ENCODE assay signal across 7 mouse cellular contexts in the genomic region with DNA sequence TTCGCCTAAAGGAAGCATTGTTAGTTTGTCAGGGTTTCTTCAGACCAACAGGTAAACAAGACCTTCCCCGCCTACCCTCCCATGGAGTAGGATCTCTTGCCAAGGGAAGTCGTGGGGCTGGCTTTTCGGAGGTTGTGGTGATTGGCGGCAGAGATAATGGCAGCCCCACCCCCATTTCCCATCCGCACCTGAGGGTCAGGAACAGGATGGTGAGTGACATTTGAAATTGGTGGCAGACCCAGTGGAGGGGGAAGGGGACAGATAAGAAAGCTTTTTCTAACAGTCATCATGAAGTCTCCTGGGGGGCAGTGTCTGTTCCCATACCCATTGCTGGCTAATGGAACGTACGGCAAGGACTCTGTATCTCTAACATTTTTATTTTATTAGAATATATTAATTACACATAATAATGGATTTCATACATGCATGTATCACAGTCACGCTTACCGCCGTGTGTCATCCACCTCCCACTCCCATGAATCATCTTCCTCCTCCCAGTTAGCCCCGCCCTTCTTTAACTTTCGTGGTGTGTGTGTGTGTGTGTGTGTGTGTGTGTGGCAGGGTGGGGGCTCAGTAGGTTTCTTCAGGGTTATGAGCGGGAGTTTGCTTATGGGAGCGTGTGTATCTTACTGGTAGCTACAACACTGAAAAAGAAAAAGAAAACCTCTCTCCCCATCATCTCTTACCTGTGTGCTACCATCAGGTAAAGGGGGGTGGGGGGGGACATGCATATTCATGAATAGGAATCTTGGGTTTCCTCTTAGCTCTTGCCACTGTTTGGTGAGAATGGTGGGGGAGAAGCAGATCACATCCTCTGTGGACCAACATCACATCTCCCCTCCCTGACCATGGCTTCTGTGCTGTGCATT. TPM values are rescaled to one million over a fixed set of nuclear protein-coding genes. Genes with fewer than 3 reads are reported as not detected.
A peak's percentile ranks its signal among the peaks of the same experiment; 100 is the strongest.
DNase-seq lines count a peak whose midpoint lies in the region; ATAC-seq and TF ChIP-seq lines count a peak whose summit lies in the region.

No protein-coding gene starts in this region.

- H3K4me3 ChIP-seq in lung, postnatal 0 days (ENCODE audit: low read depth, low read length): peak overlapping the region; percentile 39
- H3K4me3 ChIP-seq in bone marrow, adult 2 months (replicated peaks; ENCODE audit: control insufficient read depth, low read depth, low read length): peak overlapping the region; percentile 62
- peak overlapping the region; percentile 44 for H3K4me3 ChIP-seq in forebrain, postnatal 0 days (ENCODE audit: low read depth, low read length)
- peak overlapping the region; percentile 49 to 54 for H3K4me3 ChIP-seq in liver, embryonic 14.5 days (ENCODE audit: insufficient read depth in 1 of 2, low read depth in 2 of 2, low read length in 2 of 2)
- peak overlapping the region; percentile 37 for H3K4me3 ChIP-seq in stomach, postnatal 0 days (ENCODE audit: low read depth, low read length)

- no peaks in the 10 kb centered on the region for H3K36me3 ChIP-seq in lung, postnatal 0 days (ENCODE audit: insufficient read depth, low read length)
- no peaks in the 10 kb centered on the region for H3K36me3 ChIP-seq in forebrain, postnatal 0 days (ENCODE audit: insufficient read depth)
- no peaks in the 10 kb centered on the region for H3K36me3 ChIP-seq in liver, embryonic 14.5 days (replicated peaks; ENCODE audit: control insufficient read depth, insufficient read depth, low read depth)
- no peaks in the 10 kb centered on the region for H3K36me3 ChIP-seq in stomach, postnatal 0 days (ENCODE audit: control insufficient read depth, insufficient read depth, low read length)

- no peaks in the 10 kb centered on the region; the same call in 1 of the 2 replicates for H3K4me1 ChIP-seq in lung, postnatal 0 days (ENCODE audit: insufficient read depth, low read depth, low read length)
- H3K4me1 ChIP-seq in bone marrow, adult 2 months (ENCODE audit: control insufficient read depth, insufficient read depth, low read length): peaks cover 3% of the 10 kb centered on the region
- H3K4me1 ChIP-seq in forebrain, postnatal 0 days (ENCODE audit: insufficient read depth): no peaks in the 10 kb centered on the region
- H3K4me1 ChIP-seq in liver, embryonic 14.5 days (replicated peaks; ENCODE audit: control insufficient read depth in 2 of 2, insufficient read depth in 2 of 2, low read length in 1 of 2): peaks cover 10 to 14% of the 10 kb centered on the region in 2 experiments
- H3K4me1 ChIP-seq in stomach, postnatal 0 days (replicated peaks; ENCODE audit: control insufficient read depth, insufficient read depth): no peaks in the 10 kb centered on the region

- no peak overlapping the region for H3K27ac ChIP-seq in lung, postnatal 0 days (ENCODE audit: low read length)
- peak overlapping the region; percentile 19; the same call in 1 of the 2 replicates for H3K27ac ChIP-seq in bone marrow, adult 2 months (ENCODE audit: control insufficient read depth, insufficient read depth, low read depth, low read length, poor library complexity)
- peak overlapping the region; percentile 70 for H3K27ac ChIP-seq in forebrain, postnatal 0 days (ENCODE audit: low read depth, low read length)
- H3K27ac ChIP-seq in liver, embryonic 14.5 days: no peak overlapping the region
- no peak overlapping the region for H3K27ac ChIP-seq in stomach, postnatal 0 days (replicated peaks)

- TF ChIP-seq EP300 in lung, postnatal 0 days (IDR thresholded peaks at IDR 0.05): no peak
- no peak for TF ChIP-seq EP300 in liver, embryonic 14.5 days (IDR thresholded peaks at IDR 0.05; ENCODE audit: low read depth)
- TF ChIP-seq EP300 in stomach, postnatal 0 days (optimal IDR thresholded peaks at IDR 0.05): no peak

- no peaks in the 10 kb centered on the region for H3K27me3 ChIP-seq in lung, postnatal 0 days (replicated peaks; ENCODE audit: insufficient read depth, low read length)
- no peaks in the 10 kb centered on the region for H3K27me3 ChIP-seq in forebrain, postnatal 0 days (ENCODE audit: insufficient read depth, low read length)
- no peaks in the 10 kb centered on the region for H3K27me3 ChIP-seq in liver, embryonic 14.5 days (ENCODE audit: control insufficient read depth, insufficient read depth, low read length)
- no peaks in the 10 kb centered on the region for H3K27me3 ChIP-seq in stomach, postnatal 0 days (ENCODE audit: control insufficient read depth, insufficient read depth, low read length)

- peak; percentile 8 for DNase-seq in lung, postnatal 0 days (ENCODE audit: low spot score)
- no peak for DNase-seq in lung, postnatal 10 days
- peak; percentile 56 for DNase-seq in forebrain, postnatal 0 days
- DNase-seq in liver, embryonic 14.5 days (ENCODE audit: low read depth in 3 of 3, low spot score in 3 of 3): no peak
- no peak for DNase-seq in stomach, postnatal 0 days (ENCODE audit: low spot score)
- DNase-seq in urinary bladder, adult 2 months (ENCODE audit: low spot score): no peak

- no peaks in the 10 kb centered on the region for H3K9me3 ChIP-seq in lung, postnatal 0 days (ENCODE audit: low read length)
- H3K9me3 ChIP-seq in forebrain, postnatal 0 days (ENCODE audit: low read length): no peaks in the 10 kb centered on the region
- H3K9me3 ChIP-seq in liver, embryonic 14.5 days (ENCODE audit: control insufficient read depth, low read length): no peaks in the 10 kb centered on the region
- H3K9me3 ChIP-seq in stomach, postnatal 0 days (ENCODE audit: control insufficient read depth, low read length): no peaks in the 10 kb centered on the region

- TF ChIP-seq CTCF in lung, postnatal 0 days (IDR thresholded peaks at IDR 0.05): no peak
- no peak for TF ChIP-seq CTCF in bone marrow, adult 2 months (IDR thresholded peaks at IDR 0.05; ENCODE audit: control insufficient read depth, insufficient read depth, low read length)
- TF ChIP-seq CTCF in forebrain, postnatal 0 days (IDR thresholded peaks at IDR 0.05; ENCODE audit: low read depth): no peak
- no peak for TF ChIP-seq CTCF in liver, embryonic 14.5 days (IDR thresholded peaks at IDR 0.05; ENCODE audit: low read depth)
- no peak for TF ChIP-seq CTCF in stomach, postnatal 0 days (IDR thresholded peaks at IDR 0.05; ENCODE audit: low read depth)

- no peak overlapping the region for H3K9ac ChIP-seq in lung, postnatal 0 days (replicated peaks; ENCODE audit: low read depth)
- H3K9ac ChIP-seq in forebrain, postnatal 0 days: peak overlapping the region; percentile 55
- H3K9ac ChIP-seq in liver, embryonic 14.5 days (replicated peaks): peak overlapping the region; percentile 48
- peak overlapping the region; percentile 27; the same call in 1 of the 2 replicates for H3K9ac ChIP-seq in stomach, postnatal 0 days (ENCODE audit: low read length)

- 10% methylated on average over 15 of the region's 15 CpGs for WGBS in lung, postnatal 0 days
- 13% methylated on average over 15 of the region's 15 CpGs for WGBS in bone marrow, adult 2 months
- WGBS in forebrain, postnatal 0 days: 15% methylated on average over 15 of the region's 15 CpGs
- WGBS in liver, embryonic 14.5 days (ENCODE audit: insufficient replicate concordance): 9% methylated on average over 15 of the region's 15 CpGs
- WGBS in stomach, postnatal 0 days: 15% methylated on average over 15 of the region's 15 CpGs

- TF ChIP-seq POLR2A in bone marrow, adult 2 months (IDR thresholded peaks at IDR 0.05; ENCODE audit: borderline replicate concordance, control insufficient read depth, low read depth, low read length): no peak

- ATAC-seq in lung, postnatal 0 days: 0 out of 2 replicates have a peak, but pooled peaks have one; percentile 11
- ATAC-seq in forebrain, postnatal 0 days: peak; percentile 74
- ATAC-seq in liver, embryonic 14.5 days (ENCODE audit: insufficient read depth): peak; percentile 62; the same call in 1 of the 2 replicates
- peak; percentile 54 for ATAC-seq in stomach, postnatal 0 days (ENCODE audit: low FRiP score, low TSS enrichment)

- H3K4me2 ChIP-seq in lung, postnatal 0 days (replicated peaks; ENCODE audit: low read depth, low read length): peak overlapping the region; percentile 59
- H3K4me2 ChIP-seq in forebrain, postnatal 0 days (ENCODE audit: low read depth): peak overlapping the region; percentile 61
- peak overlapping the region; percentile 85 for H3K4me2 ChIP-seq in liver, embryonic 14.5 days (ENCODE audit: low read depth)
- H3K4me2 ChIP-seq in stomach, postnatal 0 days (replicated peaks; ENCODE audit: low read depth): peak overlapping the region; percentile 67

RNA-seq across cellular contexts. Expression of a gene that starts 16.7 kb away (rescaled TPM):
- 0.07 TPM in 1 of 2 replicates, not detected in the other for polyA plus RNA-seq in lung, postnatal 0 days (2015; fragmentation: Nextera tagmentation; extraction: Ambion mirVana)
- not detected in 2 replicates for polyA plus RNA-seq in bone marrow, adult 2 months (2011; ENCODE audit: insufficient read depth, insufficient read length, low replicate concordance, missing spikeins)
- 0.54 and 1.3 TPM in 2 replicates for total RNA-seq in forebrain, postnatal 0 days (2014; rRNA removed)
- 0.25 and 0.41 TPM in 2 replicates for polyA plus RNA-seq in forebrain, postnatal 0 days (2015; fragmentation: Nextera tagmentation; extraction: Ambion mirVana)
- polyA plus RNA-seq in liver, embryonic 14.5 days (2012; rRNA removed): 0.02 TPM in 1 of 2 replicates, not detected in the other
- not detected in 2 replicates for polyA plus RNA-seq in liver, embryonic 14.5 days (2014; fragmentation: Nextera tagmentation; extraction: Ambion mirVana)
- 0.08 and 0.10 TPM in 2 replicates for polyA plus RNA-seq in stomach, postnatal 0 days (2015; fragmentation: Nextera tagmentation; extraction: Ambion mirVana)
- polyA plus RNA-seq in urinary bladder, adult 2 months (2012; rRNA removed): 0.04 TPM in 1 of 2 replicates, not detected in the other

RNA-seq across cellular contexts. Expression of a gene that starts 51.6 kb away (rescaled TPM):
- 0.20 and 0.38 TPM in 2 replicates for polyA plus RNA-seq in lung, postnatal 0 days (2015; fragmentation: Nextera tagmentation; extraction: Ambion mirVana)
- 0.57 and 2.5 TPM in 2 replicates for polyA plus RNA-seq in bone marrow, adult 2 months (2011; ENCODE audit: insufficient read depth, insufficient read length, low replicate concordance, missing spikeins)
- 1,434 and 1,519 TPM in 2 replicates for total RNA-seq in forebrain, postnatal 0 days (2014; rRNA removed)
- 646 and 742 TPM in 2 replicates for polyA plus RNA-seq in forebrain, postnatal 0 days (2015; fragmentation: Nextera tagmentation; extraction: Ambion mirVana)
- polyA plus RNA-seq in liver, embryonic 14.5 days (2012; rRNA removed): 0.09 and 0.82 TPM in 2 replicates
- polyA plus RNA-seq in liver, embryonic 14.5 days (2014; fragmentation: Nextera tagmentation; extraction: Ambion mirVana): not detected in 2 replicates
- 6.1 and 6.5 TPM in 2 replicates for polyA plus RNA-seq in stomach, postnatal 0 days (2015; fragmentation: Nextera tagmentation; extraction: Ambion mirVana)
- 2.7 TPM in 2 replicates for polyA plus RNA-seq in urinary bladder, adult 2 months (2012; rRNA removed)

Comparison
In these comparisons a context has a peak if more than half of its experiments do, and no peak if none do; other contexts are left out.
1. DNase-seq: peak in lung, postnatal 0 days (single experiment) and forebrain, postnatal 0 days (single experiment); none in lung, postnatal 10 days (single experiment), liver, embryonic 14.5 days (0 of 3), stomach, postnatal 0 days (single experiment) and urinary bladder, adult 2 months (single experiment).
2. ATAC-seq: peak in every context shown above with its lines; median percentile 74 in forebrain, postnatal 0 days; 62 in liver, embryonic 14.5 days; 54 in stomach, postnatal 0 days; 11 in lung, postnatal 0 days.
3. H3K27ac ChIP-seq: peak in bone marrow, adult 2 months (single experiment) and forebrain, postnatal 0 days (single experiment); none in lung, postnatal 0 days (single experiment), liver, embryonic 14.5 days (single experiment) and stomach, postnatal 0 days (single experiment).
4. RNA of a gene that starts 51.6 kb away (polyA plus RNA-seq): 646 to 742 TPM in forebrain, postnatal 0 days; 6.1 to 6.5 TPM in stomach, postnatal 0 days, 2.7 TPM in urinary bladder, adult 2 months, 0.57 to 2.5 TPM in bone marrow, adult 2 months, 0.20 to 0.38 TPM in lung, postnatal 0 days and 0.09 to 0.82 TPM in liver, embryonic 14.5 days; every median in the first group is over 10 times any median in the second.
5. Peak in every context shown above with its lines, with median percentiles within 50 percentile points of each other: H3K4me2 ChIP-seq and H3K4me3 ChIP-seq.